Mouse (Mus musculus): ENCODE measurements around the gene Acaca. TPM values are rescaled to one million over a fixed set of nuclear protein-coding genes. Genes with fewer than 3 reads are reported as not detected.

Acaca gene
- polyA plus RNA-seq, 1 experiment, result 5.0 TPM

DNA sequence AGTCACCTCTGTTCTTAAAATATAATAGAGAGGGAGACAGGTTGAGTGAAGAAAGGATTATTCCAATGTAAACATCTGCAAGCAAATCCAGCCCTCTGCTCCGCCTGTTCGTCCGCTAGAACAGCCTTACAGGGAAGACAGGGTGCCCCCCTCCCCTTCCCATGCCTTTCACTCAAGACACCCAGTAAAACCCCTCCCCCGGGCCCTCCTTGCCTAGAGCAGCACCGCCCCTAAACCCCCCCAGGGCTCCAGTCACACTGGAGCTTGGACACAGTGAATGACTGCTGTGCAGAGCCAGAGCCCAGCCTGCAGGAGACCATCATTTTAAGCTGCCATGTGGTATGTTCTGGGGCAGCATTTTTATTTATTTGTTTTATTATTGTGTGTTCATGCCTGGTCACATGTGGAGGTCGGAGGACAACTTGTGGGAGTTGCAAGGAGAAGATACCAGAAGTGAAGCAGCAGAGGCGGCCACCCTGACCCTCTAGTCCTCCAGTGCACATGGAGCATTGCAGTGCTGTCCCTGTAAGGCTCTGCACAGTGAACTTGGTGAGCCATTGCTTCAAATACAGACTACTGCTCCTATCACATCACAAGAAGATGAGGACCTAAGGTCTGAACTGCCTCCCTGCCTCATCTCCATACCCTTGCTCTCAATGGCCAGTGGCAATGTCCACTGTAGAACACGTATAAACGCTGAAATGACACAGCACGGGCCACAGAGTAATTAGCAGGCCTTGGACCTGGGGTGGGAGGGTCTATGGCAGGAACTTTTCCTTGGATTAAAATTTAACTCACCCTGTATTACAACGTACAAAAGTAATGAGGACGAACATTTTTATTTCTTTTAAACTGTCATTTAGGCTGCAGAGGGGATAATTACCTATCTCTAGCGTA lies 296.5 kb downstream of the Acaca start:
- Histone ChIP-seq H3K27ac (ENCODE audit: insufficient read depth, low read depth, low read length) (no peak overlapping the region), H3K4me3 (ENCODE audit: insufficient read depth, low read length) (no peak overlapping the region), H3K4me1 (ENCODE audit: control insufficient read depth, insufficient read depth, low read length) (no peaks in the 10 kb centered on the region)
- TF ChIP-seq CTCF (IDR thresholded peaks at IDR 0.05; ENCODE audit: low read depth, low read length), result no peak
- no peak for TF ChIP-seq POLR2A (IDR thresholded peaks at IDR 0.05; ENCODE audit: borderline replicate concordance, low read depth, low read length)

DNA sequence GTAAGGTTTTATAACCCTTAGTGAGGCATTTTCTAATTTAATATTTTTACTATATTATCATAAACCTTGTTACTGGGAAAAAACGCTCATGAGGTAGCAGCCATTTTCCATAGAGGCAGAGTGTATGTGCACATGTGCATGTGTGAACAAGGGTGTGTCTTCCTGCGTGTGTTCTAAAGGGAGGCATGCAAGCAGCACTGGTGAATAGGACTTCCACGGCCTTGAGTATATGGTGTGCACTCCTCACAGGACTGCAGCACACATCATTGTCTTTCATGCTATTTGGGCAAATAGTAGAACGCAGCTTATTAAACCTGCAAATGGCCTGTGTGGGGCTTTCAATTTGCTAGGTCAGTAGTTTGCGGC lies 297.1 kb downstream of the Acaca start:
- Histone ChIP-seq H3K27ac (ENCODE audit: insufficient read depth, low read depth, low read length) (no peak overlapping the region), H3K4me1 (ENCODE audit: control insufficient read depth, insufficient read depth, low read length) (no peaks in the 10 kb centered on the region), H3K4me3 (ENCODE audit: insufficient read depth, low read length) (no peak overlapping the region)
- TF ChIP-seq CTCF (IDR thresholded peaks at IDR 0.05; ENCODE audit: low read depth, low read length) (no peak), POLR2A (IDR thresholded peaks at IDR 0.05; ENCODE audit: borderline replicate concordance, low read depth, low read length) (no peak)

DNA sequence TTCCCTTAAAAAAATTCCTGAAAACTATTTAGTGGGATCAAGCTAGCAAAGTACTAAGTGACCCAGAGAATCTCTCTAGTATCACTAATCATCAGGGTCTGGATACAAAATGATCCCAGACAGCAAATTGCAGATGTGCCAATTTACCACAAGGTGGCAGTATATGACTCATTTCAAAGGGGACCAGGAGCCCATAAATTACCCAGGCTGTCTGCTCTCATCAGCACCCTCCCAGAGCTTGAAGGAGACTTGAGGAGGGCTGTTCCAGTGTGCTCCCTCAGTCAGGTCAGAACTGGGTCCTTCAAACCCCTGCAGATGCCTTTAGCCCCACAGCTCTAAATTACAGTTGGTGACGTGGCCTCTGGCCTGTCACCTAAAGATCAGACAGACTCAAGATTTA lies 300.1 kb downstream of the Acaca start:
- Histone ChIP-seq H3K4me3 (ENCODE audit: insufficient read depth, low read length) (no peak overlapping the region), H3K27ac (ENCODE audit: insufficient read depth, low read depth, low read length) (no peak overlapping the region), H3K4me1 (ENCODE audit: control insufficient read depth, insufficient read depth, low read length) (no peaks in the 10 kb centered on the region)
- TF ChIP-seq CTCF (IDR thresholded peaks at IDR 0.05; ENCODE audit: low read depth, low read length), result peak; percentile 29; the same call in 1 of the 2 replicates
- TF ChIP-seq POLR2A (IDR thresholded peaks at IDR 0.05; ENCODE audit: borderline replicate concordance, low read depth, low read length), result no peak

DNA sequence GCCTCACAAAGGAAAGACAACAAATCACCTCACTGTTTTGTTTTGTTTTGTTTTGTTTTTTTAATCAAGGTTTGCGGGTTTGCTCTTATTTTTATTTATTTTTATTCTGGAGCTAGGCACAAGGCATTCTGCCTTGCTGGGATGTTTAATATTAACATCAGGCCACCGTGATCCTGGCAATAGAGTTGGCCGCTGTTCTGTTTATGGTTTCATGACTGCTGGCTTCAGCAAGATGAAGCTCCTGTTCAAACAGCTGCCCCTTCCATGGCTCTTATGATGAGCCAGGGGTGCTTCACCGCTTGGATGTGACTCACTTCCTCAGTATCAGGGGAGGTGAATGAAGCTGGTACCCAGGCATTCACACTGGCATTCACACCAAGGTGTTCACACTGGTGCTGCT lies 300.9 kb downstream of the Acaca start:
- no peak overlapping the region for H3K27ac ChIP-seq (ENCODE audit: insufficient read depth, low read depth, low read length)
- no peak overlapping the region for H3K4me3 ChIP-seq (ENCODE audit: insufficient read depth, low read length)
- H3K4me1 ChIP-seq (ENCODE audit: control insufficient read depth, insufficient read depth, low read length), result no peaks in the 10 kb centered on the region
- TF ChIP-seq POLR2A (IDR thresholded peaks at IDR 0.05; ENCODE audit: borderline replicate concordance, low read depth, low read length), result no peak
- TF ChIP-seq CTCF (IDR thresholded peaks at IDR 0.05; ENCODE audit: low read depth, low read length), result no peak

DNA sequence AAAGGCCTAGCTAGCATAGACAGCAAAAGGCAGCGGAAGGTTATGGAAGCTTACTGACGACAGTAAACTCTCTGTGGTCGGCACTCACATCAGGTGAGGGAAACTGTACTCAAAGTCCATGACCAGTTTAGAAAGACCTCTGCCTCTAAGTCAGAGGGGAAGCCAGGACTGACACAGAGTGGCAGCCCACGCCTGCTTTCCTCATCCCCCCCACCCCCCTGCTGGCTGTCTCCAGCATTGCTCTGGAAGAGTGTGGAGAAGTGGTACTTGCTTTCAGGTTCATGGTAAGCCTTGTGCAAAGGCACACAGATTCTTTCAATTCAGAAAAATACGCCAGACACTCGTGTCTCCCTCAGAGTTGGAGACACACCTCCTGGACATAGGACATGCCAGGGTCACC lies 305.4 kb downstream of the Acaca start:
- Histone ChIP-seq H3K4me3 (ENCODE audit: insufficient read depth, low read length) (no peak overlapping the region), H3K27ac (ENCODE audit: insufficient read depth, low read depth, low read length) (no peak overlapping the region), H3K4me1 (ENCODE audit: control insufficient read depth, insufficient read depth, low read length) (no peaks in the 10 kb centered on the region)
- no peak for TF ChIP-seq POLR2A (IDR thresholded peaks at IDR 0.05; ENCODE audit: borderline replicate concordance, low read depth, low read length)

DNA sequence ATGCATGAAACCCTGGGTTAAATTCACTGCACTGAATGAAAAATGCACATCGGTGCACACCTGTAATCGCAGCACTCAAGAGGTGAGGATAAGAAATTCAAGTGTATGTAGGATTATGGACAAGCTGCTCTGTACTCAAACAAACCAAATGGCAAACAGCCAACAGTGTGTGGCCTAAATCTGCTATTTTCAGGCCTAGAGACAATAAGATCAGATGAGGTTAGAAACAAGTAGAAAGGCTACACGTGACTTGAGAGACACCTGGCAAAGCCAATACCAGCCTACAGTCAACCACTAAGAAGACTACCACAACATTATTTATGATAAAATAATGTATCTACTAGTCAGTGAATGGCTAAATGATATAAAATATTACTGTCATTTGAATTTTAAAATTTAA lies 310.9 kb downstream of the Acaca start:
- TF ChIP-seq CTCF (IDR thresholded peaks at IDR 0.05; ENCODE audit: low read depth, low read length) (no peak), POLR2A (IDR thresholded peaks at IDR 0.05; ENCODE audit: borderline replicate concordance, low read depth, low read length) (no peak)
- H3K4me1 ChIP-seq (ENCODE audit: control insufficient read depth, insufficient read depth, low read length), result peaks cover 10% of the 10 kb centered on the region
- no peak overlapping the region for H3K27ac ChIP-seq (ENCODE audit: insufficient read depth, low read depth, low read length)
- no peak overlapping the region for H3K4me3 ChIP-seq (ENCODE audit: insufficient read depth, low read length)

DNA sequence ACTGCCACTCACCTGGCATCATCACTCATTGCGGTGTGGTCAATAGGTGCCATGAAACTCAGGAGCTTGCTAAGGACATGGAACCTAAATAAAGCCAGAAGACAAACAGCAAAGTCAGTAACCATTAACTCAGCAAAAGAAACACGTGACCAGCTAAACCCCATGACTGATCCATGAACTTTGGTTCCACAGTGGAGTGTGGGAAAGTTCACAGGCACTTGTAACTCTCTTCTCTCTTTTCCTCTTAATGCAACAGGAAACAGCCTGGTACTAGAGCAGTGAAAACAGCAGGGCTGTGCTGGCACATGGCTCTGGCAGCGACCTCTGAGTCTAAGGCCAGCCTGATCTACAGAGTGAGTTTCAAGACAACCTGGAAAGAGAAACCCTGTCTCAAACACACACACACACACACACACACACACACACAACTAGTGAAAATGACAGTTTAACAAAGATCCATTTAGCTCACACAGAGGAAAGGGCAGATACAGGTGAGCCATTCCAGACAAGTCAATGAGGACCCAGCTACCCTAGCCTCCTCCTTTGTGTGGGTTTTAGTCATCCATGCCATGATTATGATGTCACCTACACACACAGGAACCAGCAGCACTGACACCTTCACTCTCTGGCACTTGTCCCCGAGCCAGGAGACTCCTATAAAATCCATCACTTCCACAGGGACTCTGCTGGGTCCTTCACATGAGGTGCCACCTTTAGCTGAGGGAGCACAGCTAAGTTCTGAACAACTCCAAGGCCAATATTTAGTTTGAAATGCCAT lies 313.3 kb downstream of the Acaca start:
- Histone ChIP-seq H3K4me3 (ENCODE audit: insufficient read depth, low read length) (no peak overlapping the region), H3K27ac (ENCODE audit: insufficient read depth, low read depth, low read length) (0 out of 2 replicates have a peak overlapping the region, but pooled peaks have one; percentile 10), H3K4me1 (ENCODE audit: control insufficient read depth, insufficient read depth, low read length) (peaks cover 10% of the 10 kb centered on the region)
- no peak for TF ChIP-seq CTCF (IDR thresholded peaks at IDR 0.05; ENCODE audit: low read depth, low read length)
- TF ChIP-seq POLR2A (IDR thresholded peaks at IDR 0.05; ENCODE audit: borderline replicate concordance, low read depth, low read length), result no peak

Other genes starting within 250 kb of the Acaca start
- 26.3 and 27.9 TPM in 2 replicates for gene Ddx52, start 187.6 kb upstream of the Acaca start, polyA plus RNA-seq (2012; ENCODE audit: insufficient read depth, insufficient read length, missing spikeins)
- 19.5 and 26.9 TPM in 2 replicates for gene Synrg, start 165.2 kb upstream of the Acaca start, polyA plus RNA-seq (2012; ENCODE audit: insufficient read depth, insufficient read length, missing spikeins)
- gene Dusp14, start 60.4 kb upstream of the Acaca start, polyA plus RNA-seq (2012; ENCODE audit: insufficient read depth, insufficient read length, missing spikeins), result not detected in 2 replicates
- 9.6 and 13.5 TPM in 2 replicates for gene Tada2a, start 72 bp upstream of the Acaca start, polyA plus RNA-seq (2012; ENCODE audit: insufficient read depth, insufficient read length, missing spikeins)
- gene Gm11437, start 37.8 kb downstream of the Acaca start, polyA plus RNA-seq (2012; ENCODE audit: insufficient read depth, insufficient read length, missing spikeins), result not detected in 2 replicates